Mouse (Mus musculus) lung, adult 2 months (tissue): ENCODE measurements around the gene Vasn.

Experiments used
- CTCF ChIP-seq: fragments of 200-500 bp; IDR thresholded peaks from 2 replicates; pipeline ENCODE4 v1.5.1; 2011; ENCODE audit warnings: mild to moderate bottlenecking, low read length, control low read depth; ENCODE audit not compliant: insufficient read depth
- POLR2A ChIP-seq: fragments of 200-500 bp; IDR thresholded peaks from 2 replicates; pipeline ENCODE4 v1.6.1; 2011; ENCODE audit warnings: low read depth, mild to moderate bottlenecking, control low read depth, low read length, borderline replicate concordance; ENCODE audit errors: extremely low read depth

- TF ChIP-seq CTCF (no peak), POLR2A (no peak)
These were observed 25.1 kb upstream of the Vasn start for GRCm38 (mm10) chr16:4614639-4615038.
